Mouse (Mus musculus) MEL (cell line): ENCODE measurements around the gene Hint2.

ENCODE experiments used
- CTCF ChIP-seq, 3 experiments: IDR thresholded peaks in 2 of 3; conservative IDR thresholded peaks in 1 of 3; 2 replicates each; pipeline ENCODE4 v1.5.1; 2011 to 2012; ENCODE audit warnings: low read length in 3 of 3, low read depth in 2 of 3, mild to moderate bottlenecking in 2 of 3, improper control_type of control experiment in 1 of 3, inconsistent platforms in 1 of 3, mixed read lengths in 1 of 3, moderate library complexity in 1 of 3; ENCODE audit not compliant: control insufficient read depth in 1 of 3, insufficient read depth in 1 of 3, poor library complexity in 1 of 3, severe bottlenecking in 1 of 3
- POLR2A ChIP-seq, 2 experiments: IDR thresholded peaks; 2 replicates each; pipeline ENCODE4 v1.6.1; 2011 to 2012; ENCODE audit warnings: low read length in 2 of 2, mild to moderate bottlenecking in 2 of 2, control low read depth in 1 of 2, improper control_type of control experiment in 1 of 2, low read depth in 1 of 2, moderate library complexity in 1 of 2; ENCODE audit not compliant: control insufficient read depth in 1 of 2, insufficient read depth in 1 of 2, poor library complexity in 1 of 2
- POLR2AphosphoS2 ChIP-seq: IDR thresholded peaks from 2 replicates; pipeline ENCODE4 v1.6.1; 2011; ENCODE audit warnings: low read length, improper control_type of control experiment

DNA sequence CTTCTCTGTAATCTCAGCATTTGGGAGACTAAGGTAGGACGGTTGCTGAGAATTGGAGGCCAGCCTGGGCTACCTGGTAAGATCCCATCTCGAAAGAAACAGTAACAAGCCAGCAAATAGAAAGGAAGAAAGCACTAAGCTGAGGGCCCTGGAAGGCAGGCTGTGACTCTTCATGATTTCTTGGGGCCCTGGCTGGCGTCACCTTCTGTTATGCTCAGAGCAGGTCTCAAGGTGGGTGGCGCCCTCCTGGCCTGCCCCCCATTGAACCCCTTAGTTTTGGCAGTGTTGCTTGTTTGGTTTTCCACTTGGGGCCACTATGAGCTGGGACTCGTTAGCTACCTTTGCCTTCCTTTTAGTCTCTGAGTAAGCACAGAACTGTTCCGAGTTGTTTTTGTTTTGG, 19.5 kb downstream of the Hint2 start:
- no peak for TF ChIP-seq POLR2A (IDR thresholded peaks at IDR 0.05; ENCODE audit: control insufficient read depth in 1 of 2, insufficient read depth in 1 of 2, low read depth in 1 of 2, low read length in 2 of 2, poor library complexity in 1 of 2)
- TF ChIP-seq CTCF (IDR thresholded peaks at IDR 0.05 in 2 of 3, conservative IDR thresholded peaks at IDR 0.05 in 1 of 3; ENCODE audit: control insufficient read depth in 1 of 3, insufficient read depth in 1 of 3, low read depth in 2 of 3, low read length in 3 of 3, poor library complexity in 1 of 3, severe bottlenecking in 1 of 3): no peak
- no peak for TF ChIP-seq POLR2AphosphoS2
